Mouse (Mus musculus): ENCODE results near the gene Nfib.

Nfib gene

DNA sequence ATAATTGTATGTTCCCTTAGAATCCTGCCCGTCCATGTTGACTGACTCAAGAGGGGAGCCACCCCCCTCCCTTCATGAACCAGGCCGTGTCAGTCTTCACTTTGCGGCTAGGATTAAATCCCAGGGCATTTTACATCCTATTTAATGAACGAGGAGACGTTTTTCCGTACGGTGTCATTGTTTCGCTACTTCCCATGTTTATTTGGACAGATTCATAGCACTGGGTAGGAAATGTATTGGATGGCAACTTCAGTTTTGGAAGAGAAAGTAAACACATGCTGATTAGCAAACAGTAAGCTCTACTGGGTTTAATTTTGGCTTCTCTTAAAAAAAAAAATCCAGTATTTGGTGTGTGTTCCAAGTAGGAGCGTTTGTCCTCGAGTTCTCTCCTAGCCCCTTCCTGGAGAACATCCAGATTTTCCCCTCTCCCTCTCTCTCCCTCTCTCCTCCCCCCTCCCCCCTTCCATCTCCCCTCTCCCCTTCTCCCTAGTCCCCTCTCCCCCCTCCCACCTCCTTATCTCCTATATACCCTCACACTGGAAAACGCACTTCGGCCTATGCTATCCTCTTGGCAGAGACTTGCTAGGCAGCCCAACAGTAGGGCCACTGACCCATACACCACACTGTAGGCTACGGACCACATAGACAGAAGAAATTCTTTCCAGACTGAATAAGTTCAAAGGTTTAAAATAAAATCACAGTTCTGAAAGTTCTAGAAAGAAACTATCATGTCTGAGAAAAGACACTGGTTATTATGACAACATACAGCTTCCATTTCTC, 271.4 kb downstream of the Nfib start:
- no peak for DNase-seq (ENCODE audit: low read depth, low spot score)

DNA sequence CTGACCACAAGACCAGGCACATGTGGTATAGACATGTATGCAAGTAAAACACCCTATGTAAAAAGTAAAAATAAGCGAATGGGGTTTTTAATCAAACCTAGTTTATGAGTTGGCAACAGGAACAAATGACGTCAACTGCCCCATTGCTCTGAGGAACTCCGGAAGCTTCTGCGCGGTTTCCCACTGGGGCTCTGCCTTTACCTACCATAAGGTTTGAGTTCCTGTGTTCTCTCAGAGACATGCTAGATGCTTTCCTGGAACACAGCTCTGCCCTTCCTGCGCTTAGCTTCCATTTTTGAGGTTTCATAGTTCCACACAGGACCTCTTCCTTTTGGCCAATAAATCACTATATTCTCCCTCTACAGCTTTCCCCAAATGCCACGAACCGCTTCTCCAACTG, 273.7 kb downstream of the Nfib start:
- DNase-seq (ENCODE audit: low read depth, low spot score) = no peak

DNA sequence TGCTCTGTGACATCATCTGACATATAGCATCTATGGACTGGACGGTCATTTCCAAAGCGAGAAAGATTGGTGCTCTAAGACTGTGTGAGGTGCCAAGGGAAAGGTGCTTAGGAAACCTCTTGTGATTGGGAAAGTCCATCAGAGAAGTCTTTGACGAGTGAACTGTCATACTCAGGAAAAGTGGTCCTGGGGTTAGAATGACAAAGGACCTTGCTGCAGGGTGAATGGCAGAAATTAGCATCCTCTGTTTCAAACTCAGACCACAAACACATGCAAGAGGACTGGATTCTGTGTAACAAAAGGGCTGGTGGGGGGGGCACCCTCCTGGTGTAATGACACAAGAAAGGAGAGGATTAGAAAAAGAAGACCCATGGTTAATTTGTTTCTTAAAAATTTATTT, 274.7 kb downstream of the Nfib start:
- DNase-seq (ENCODE audit: low read depth, low spot score) = no peak

DNA sequence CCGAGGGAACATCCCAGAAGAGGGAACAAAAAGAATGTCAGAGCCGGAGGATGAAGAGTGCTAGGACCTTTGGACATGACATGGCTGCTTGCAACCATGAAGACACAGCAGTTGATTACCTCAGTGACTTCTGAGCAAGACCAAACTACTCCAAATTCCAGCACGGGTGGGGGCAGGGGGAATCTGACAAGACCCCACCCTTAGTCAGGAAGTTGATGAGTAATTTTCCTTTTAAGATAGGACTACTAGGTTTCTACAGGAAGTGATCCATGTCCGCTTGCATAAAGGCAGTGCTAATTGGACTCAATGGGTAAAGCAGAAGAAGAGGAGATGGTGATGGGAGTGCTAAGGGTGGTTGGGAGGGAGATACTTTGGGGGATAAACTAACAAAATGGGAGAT, 279.3 kb downstream of the Nfib start:
- DNase-seq (ENCODE audit: low read depth, low spot score) = no peak

GRCm38 (mm10) chr4:82418241-82418640, 287.3 kb downstream of the Nfib start:
- DNase-seq (ENCODE audit: low read depth, low spot score) = no peak

DNA sequence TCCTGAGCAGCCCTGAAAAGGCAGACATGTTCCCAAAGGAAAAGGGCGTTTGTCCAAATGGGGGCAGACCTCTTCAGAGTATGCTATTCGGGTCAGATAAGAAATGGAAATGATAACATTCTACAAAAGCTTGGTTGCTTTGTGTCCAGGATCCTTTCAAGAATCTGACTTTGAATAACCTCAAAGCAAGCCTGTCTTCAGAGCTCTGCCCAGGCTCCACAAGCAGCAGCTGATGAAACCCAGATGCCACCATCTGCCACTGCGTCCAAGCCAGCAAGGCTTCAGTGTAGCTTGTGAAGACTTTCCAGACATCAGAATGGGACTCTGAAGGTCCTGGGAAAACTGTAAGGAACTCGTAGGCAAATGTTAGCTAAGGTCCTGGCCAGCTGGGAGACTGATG, 289.7 kb downstream of the Nfib start:
- DNase-seq (ENCODE audit: low read depth, low spot score) = no peak

DNA sequence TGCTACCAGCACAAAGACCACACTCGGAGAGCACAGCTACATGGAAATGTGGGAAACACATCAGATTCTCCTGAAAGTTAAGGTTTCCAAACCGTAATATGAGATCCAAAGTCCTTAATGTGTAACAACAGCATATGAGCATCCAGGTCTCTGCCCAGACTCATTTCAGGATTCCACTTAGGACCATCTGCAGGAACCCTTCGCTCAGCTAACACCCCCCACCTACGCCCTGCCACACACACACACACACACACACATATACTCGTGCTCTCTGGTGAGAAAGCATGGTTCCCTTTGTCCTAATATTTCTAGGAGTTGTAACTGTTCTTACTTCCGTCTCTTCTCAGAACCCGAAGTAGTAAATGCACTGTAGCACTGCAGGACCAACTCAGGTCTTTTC, 292.9 kb downstream of the Nfib start:
- DNase-seq (ENCODE audit: low read depth, low spot score) = no peak

- DNase-seq (ENCODE audit: low read depth, low spot score) = no peak
Observed at GRCm38 (mm10) chr4:82411965-82412364, 293.6 kb downstream of the Nfib start.

- peak; percentile 54 for DNase-seq (ENCODE audit: low read depth, low spot score)
Observed at GRCm38 (mm10) chr4:82408463-82409404, 296.8 kb downstream of the Nfib start.

GRCm38 (mm10) chr4:82406511-82406910, 299.0 kb downstream of the Nfib start:
- DNase-seq (ENCODE audit: low read depth, low spot score) = no peak

GRCm38 (mm10) chr4:82405791-82406190, 299.8 kb downstream of the Nfib start:
- no peak for DNase-seq (ENCODE audit: low read depth, low spot score)

DNA sequence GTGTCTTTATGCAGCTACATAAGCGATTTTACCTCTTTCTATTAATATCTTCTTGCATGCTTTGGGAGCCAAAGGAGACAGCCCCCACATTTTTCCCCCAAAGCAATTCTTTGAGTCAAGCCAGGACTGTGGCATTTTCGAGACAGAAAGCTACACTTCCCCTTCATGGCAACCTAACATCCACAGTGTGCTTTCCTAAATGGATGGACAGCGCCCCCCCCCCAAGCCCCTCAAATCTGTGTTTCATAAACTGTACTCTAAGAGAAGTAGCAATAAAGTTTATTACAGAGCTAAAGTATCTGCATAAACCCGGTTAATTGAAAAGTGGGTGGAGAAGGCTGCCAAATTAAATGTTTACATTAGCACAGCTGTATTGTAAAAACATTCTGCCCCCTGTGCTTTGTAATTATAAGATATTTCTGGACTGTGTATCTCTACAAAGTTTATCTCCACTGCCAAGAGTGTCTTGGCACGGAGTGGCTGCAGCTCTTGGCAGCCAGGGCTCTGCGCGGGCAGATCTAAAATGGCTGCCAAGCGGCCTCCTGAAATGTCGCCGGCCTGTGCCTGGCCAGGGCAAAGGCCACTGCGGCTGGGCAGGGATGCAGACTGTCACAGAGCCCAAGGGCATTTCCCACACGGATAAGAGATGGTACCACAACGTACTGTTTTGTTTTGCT, 301.4 kb downstream of the Nfib start:
- no peak for DNase-seq (ENCODE audit: low read depth, low spot score)

- DNase-seq (ENCODE audit: low read depth, low spot score) = no peak
Observed at GRCm38 (mm10) chr4:82402666-82403065, 302.9 kb downstream of the Nfib start.

GRCm38 (mm10) chr4:82401450-82402061, 304.0 kb downstream of the Nfib start:
- DNase-seq (ENCODE audit: low read depth, low spot score) = no peak

DNA sequence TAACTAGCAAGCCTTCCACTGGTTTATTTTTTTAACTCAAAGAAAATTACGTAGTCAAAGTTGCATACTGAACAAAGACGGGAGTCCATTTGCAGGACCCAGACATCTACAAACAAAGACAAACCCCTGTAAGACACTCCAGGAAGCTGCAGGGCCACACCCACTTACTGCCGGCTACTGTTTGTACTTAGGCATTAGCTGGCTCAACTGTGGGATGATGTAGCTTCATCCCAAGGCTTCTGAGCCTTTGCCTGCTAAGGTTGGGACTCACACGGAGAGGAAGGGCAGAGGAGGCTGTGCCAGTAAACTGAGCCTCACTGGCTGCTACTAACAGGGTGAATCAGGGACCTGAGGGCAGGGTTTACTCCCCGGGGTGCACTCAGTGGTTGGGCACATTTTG, 305.0 kb downstream of the Nfib start:
- no peak for DNase-seq (ENCODE audit: low read depth, low spot score)

DNA sequence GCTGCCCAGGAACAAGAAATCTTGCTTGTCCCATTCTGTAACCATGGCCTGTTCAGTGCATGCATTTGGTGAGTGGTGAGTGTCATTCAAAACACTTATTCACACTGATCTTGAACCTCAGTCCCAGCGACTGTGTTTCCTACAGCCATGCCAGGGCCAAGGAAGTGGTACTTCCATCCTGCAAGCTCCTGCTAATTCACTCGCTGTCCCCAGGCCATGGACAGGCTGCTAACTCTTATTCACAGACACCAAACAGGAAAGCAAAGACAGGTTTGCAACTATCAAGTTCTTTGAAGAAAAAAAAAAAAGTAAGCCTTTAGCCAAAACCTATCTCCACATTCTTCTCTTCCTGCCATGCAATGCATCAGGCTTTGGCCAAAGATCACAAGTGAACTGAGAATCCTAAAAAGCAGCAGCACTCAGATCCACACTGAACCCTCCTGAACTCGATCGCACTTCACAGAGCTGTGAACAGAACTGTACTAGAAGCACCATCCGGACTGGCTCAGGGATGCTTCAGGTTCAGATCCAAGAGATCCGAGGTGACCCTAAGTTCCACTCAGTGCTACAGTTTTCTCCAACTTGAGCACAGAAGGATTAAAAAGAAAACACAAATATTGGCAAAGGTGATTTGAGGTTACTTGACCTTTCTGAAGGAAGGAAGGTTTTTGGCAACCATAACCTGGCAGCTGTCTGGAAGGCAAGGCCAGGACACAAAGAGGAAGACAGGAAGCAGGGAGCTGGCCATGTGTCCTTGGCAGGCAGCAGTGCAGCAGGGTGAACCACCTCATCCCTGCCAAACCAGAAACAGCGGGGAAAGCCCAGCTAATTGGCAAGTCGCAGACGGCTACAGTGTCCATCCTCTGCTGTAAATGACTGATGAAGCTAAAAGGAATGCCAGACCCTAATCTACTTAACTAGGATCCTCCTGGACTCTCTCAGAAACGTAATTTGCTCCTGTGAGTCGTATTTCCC, 305.9 kb downstream of the Nfib start:
- DNase-seq (ENCODE audit: low read depth, low spot score) = no peak

DNA sequence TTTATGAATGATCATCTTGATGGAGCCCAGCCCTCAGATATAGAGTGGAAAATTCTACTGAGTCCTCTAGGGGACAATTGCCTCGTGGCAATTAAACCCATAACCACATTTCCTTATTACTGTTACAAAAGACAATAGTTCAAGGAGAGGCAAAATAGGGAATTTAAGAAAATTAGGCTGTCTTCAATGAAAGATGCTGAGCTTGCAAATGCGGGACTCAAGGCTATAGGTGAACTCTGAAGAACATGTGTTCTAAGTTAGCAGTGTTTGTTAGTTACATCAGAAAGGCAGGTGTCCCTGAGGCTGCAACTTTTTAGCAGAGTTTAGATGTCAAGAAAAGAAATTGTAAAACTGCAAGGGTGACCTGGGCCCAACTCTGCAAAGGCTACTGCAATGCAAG, 307.3 kb downstream of the Nfib start:
- DNase-seq (ENCODE audit: low read depth, low spot score) = no peak

- DNase-seq (ENCODE audit: low read depth, low spot score) = no peak
Observed at GRCm38 (mm10) chr4:82396805-82397204, 308.7 kb downstream of the Nfib start.

GRCm38 (mm10) chr4:82396003-82396402, 309.5 kb downstream of the Nfib start:
- DNase-seq (ENCODE audit: low read depth, low spot score) = no peak

GRCm38 (mm10) chr4:82394346-82394745, 311.2 kb downstream of the Nfib start:
- no peak for DNase-seq (ENCODE audit: low read depth, low spot score)

DNA sequence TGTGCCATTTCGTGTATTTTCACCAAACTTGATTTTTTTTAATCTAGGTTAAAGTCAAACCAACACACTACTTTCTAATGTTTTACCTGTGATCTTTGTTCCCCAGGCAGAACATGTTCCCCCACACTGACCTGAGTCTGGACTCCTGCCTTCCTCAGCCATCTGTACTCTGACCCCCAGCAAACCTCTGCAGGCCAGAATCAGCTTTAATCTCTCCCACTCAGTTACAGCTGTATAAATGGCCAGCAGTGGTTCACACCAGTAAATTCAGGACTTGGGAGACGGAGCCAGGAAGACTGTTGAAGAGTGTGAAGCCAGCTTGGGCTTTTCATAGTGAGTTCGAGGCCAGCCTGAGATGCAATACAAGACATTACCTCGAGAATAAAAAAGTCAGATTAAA, 312.5 kb downstream of the Nfib start:
- no peak for DNase-seq (ENCODE audit: low read depth, low spot score)
